Comparison of ENCODE assay signal across 8 mouse cellular contexts in genomic region chr2:48624040-48624439, GRCm38 (mm10).
DNase-seq lines count a peak whose midpoint lies in the region.

No protein-coding gene starts in this region.

- intact Hi-C loops in heart, postnatal 10 days (cut with DNase I) = no loop called here

- DNase-seq in layer of hippocampus, adult 11-12 months (ENCODE audit: low spot score) = peak; percentile 26
- DNase-seq in layer of hippocampus, postnatal 14 days (ENCODE audit: low spot score in 2 of 2) = no peak
- DNase-seq in heart, postnatal 10 days = peak; percentile 12 to 17
- peak; percentile 29 to 36 for DNase-seq in kidney, postnatal 4 days
- peak; percentile 57 for DNase-seq in right cerebral cortex, postnatal 25 days
- DNase-seq in retina, embryonic 14.5 days (ENCODE audit: low spot score) = no peak
- DNase-seq in ovary, postnatal 10 days (ENCODE audit: low spot score) = no peak
- no peak for DNase-seq in retina, postnatal 1 day

Comparison
In these comparisons a context has a peak if more than half of its experiments do, and no peak if none do; other contexts are left out.
1. DNase-seq: peak in layer of hippocampus, adult 11-12 months (single experiment), heart, postnatal 10 days (2 of 2), kidney, postnatal 4 days (2 of 2) and right cerebral cortex, postnatal 25 days (single experiment); none in layer of hippocampus, postnatal 14 days (0 of 2), retina, embryonic 14.5 days (single experiment), ovary, postnatal 10 days (single experiment) and retina, postnatal 1 day (single experiment).